Mouse (Mus musculus) embryonic facial prominence, embryonic 10.5 days (tissue): ENCODE data around the gene Hoxd9. TPM values are rescaled to one million over a fixed set of nuclear protein-coding genes. Genes with fewer than 3 reads are reported as not detected.

Experiments used
- DNase-seq: peaks from one replicate; pipeline ENCODE4 v3.0.0-alpha.2; 2017; ENCODE audit warnings: low spot score
- H3K27ac ChIP-seq: fragments of 300-500 bp; sonication (generic); replicated peaks from 2 replicates; pipeline ENCODE4 v1.5.1; 2016; ENCODE audit warnings: mild to moderate bottlenecking
- H3K27me3 ChIP-seq: fragments of 300-500 bp; sonication (generic); replicated peaks from 2 replicates; pipeline ENCODE4 v1.6.1; 2016; ENCODE audit warnings: low read depth, mild to moderate bottlenecking; ENCODE audit not compliant: poor library complexity, severe bottlenecking
- H3K36me3 ChIP-seq: fragments of 300-500 bp; sonication (generic); replicated peaks from 2 replicates; pipeline ENCODE4 v1.6.1; 2016; ENCODE audit warnings: mild to moderate bottlenecking, moderate library complexity
- H3K4me1 ChIP-seq: fragments of 300-500 bp; sonication (generic); 2 replicates; pipeline ENCODE4 v1.6.1; 2016
- H3K4me3 ChIP-seq: fragments of 300-500 bp; sonication (generic); 2 replicates; pipeline ENCODE4 v1.5.1; 2016; ENCODE audit warnings: mild to moderate bottlenecking, moderate library complexity
- H3K9me3 ChIP-seq: fragments of 300-500 bp; sonication (generic); 2 replicates; pipeline ENCODE4 v1.6.1; 2016; ENCODE audit warnings: mild to moderate bottlenecking
- WGBS: fragments of 180-500 bp; shearing (Covaris S2); methylation state at CpG from one replicate; pipeline ENCODE4 v1.1.7; 2016; 5-methylcytosine and 5-hydroxymethylcytosine counted together
- polyA plus RNA-seq: library from polyadenylated mRNA; unstranded; fragments of >200 nt; fragmentation: Nextera tagmentation; extraction: Ambion mirVana; gene quantifications from 2 replicates; pipeline ENCODE4 v1.2.1, GENCODE M21; 2016

Gene Hoxd9
- polyA plus RNA-seq, 1 experiment from 2014 or later = not detected

- no peak overlapping the region for H3K27ac ChIP-seq
These were observed 24.8 kb upstream of the Hoxd9 start for GRCm38 (mm10) chr2:74672481-74673362.

GRCm38 (mm10) chr2:74673835-74674425 lies 23.6 kb upstream of the Hoxd9 start:
- Histone ChIP-seq H3K27me3 (peaks cover 100% of the 10 kb centered on the region), H3K36me3 (no peaks in the 10 kb centered on the region), H3K4me3 (no peak overlapping the region), H3K4me1 (peaks cover 15% of the 10 kb centered on the region), H3K27ac (no peak overlapping the region), H3K9me3 (no peaks in the 10 kb centered on the region)
- under 1% methylated on average over 24 of the region's 24 CpGs for WGBS
- DNase-seq = peak; percentile 64

More at GRCm38 (mm10) chr2:74672481-74673362, 24.8 kb upstream of the Hoxd9 start:
- peak; percentile 86 for DNase-seq
- WGBS = under 1% methylated on average over 40 of the region's 40 CpGs
- Histone ChIP-seq H3K4me1 (peaks cover 25% of the 10 kb centered on the region), H3K4me3 (peak overlapping the region; percentile 46), H3K9me3 (no peaks in the 10 kb centered on the region), H3K27me3 (peaks cover 100% of the 10 kb centered on the region), H3K36me3 (no peaks in the 10 kb centered on the region)

GRCm38 (mm10) chr2:74674881-74675665 lies 22.5 kb upstream of the Hoxd9 start, which contains the start of gene Hoxd12:
TSS of gene Hoxd12 (plus strand) at chr2:74675013.
- H3K4me3 ChIP-seq = no peak within 1 kb of the TSS
- peaks cover 15% of the 10 kb centered on the region for H3K4me1 ChIP-seq
- no peaks in the 10 kb centered on the region for H3K9me3 ChIP-seq
- DNase-seq = peak; percentile 50
- WGBS = 3% methylated on average over 47 of the region's 47 CpGs
- no peaks in the 10 kb centered on the region for H3K36me3 ChIP-seq
- H3K27me3 ChIP-seq = peaks cover 100% of the 10 kb centered on the region
- H3K27ac ChIP-seq = no peak within 1 kb of the TSS

GRCm38 (mm10) chr2:74675666-74676282 lies 21.8 kb upstream of the Hoxd9 start:
- DNase-seq = peak; percentile 29
- Histone ChIP-seq H3K4me1 (peaks cover 15% of the 10 kb centered on the region), H3K4me3 (no peak overlapping the region), H3K9me3 (no peaks in the 10 kb centered on the region), H3K27me3 (peaks cover 100% of the 10 kb centered on the region), H3K36me3 (no peaks in the 10 kb centered on the region), H3K27ac (no peak overlapping the region)
- WGBS = 2% methylated on average over 24 of the region's 24 CpGs

GRCm38 (mm10) chr2:74676376-74677052 lies 21.0 kb upstream of the Hoxd9 start:
- 2% methylated on average over 9 of the region's 9 CpGs for WGBS
- H3K27ac ChIP-seq = no peak overlapping the region
- no peak overlapping the region for H3K4me3 ChIP-seq

GRCm38 (mm10) chr2:74677106-74677505 lies 20.4 kb upstream of the Hoxd9 start:
- WGBS = 13% methylated on average over 2 of the region's 2 CpGs
- H3K4me1 ChIP-seq = peaks cover 22% of the 10 kb centered on the region
- H3K4me3 ChIP-seq = no peak overlapping the region
- H3K27ac ChIP-seq = no peak overlapping the region
- DNase-seq = peak; percentile 34
- H3K9me3 ChIP-seq = no peaks in the 10 kb centered on the region
- no peaks in the 10 kb centered on the region for H3K36me3 ChIP-seq
- peaks cover 100% of the 10 kb centered on the region for H3K27me3 ChIP-seq

More at GRCm38 (mm10) chr2:74676376-74677052, 21.0 kb upstream of the Hoxd9 start:
- peaks cover 100% of the 10 kb centered on the region for H3K27me3 ChIP-seq
- no peaks in the 10 kb centered on the region for H3K36me3 ChIP-seq
- DNase-seq = no peak
- H3K4me1 ChIP-seq = peaks cover 16% of the 10 kb centered on the region
- no peaks in the 10 kb centered on the region for H3K9me3 ChIP-seq

- no peaks in the 10 kb centered on the region for H3K9me3 ChIP-seq
- H3K27me3 ChIP-seq = peaks cover 100% of the 10 kb centered on the region
- no peak within 1 kb of the TSS for H3K4me3 ChIP-seq
- no peak within 1 kb of the TSS for H3K27ac ChIP-seq
- H3K36me3 ChIP-seq = no peaks in the 10 kb centered on the region
- H3K4me1 ChIP-seq = peaks cover 22% of the 10 kb centered on the region
- DNase-seq = peak; percentile 38
- WGBS = 2% methylated on average over 15 of the region's 15 CpGs
These were observed 18.5 kb upstream of the Hoxd9 start, which contains the start of gene Hoxd11 for GRCm38 (mm10) chr2:74678891-74679595. TSS of gene Hoxd11 (plus strand) at chr2:74679557.

- H3K36me3 ChIP-seq = no peaks in the 10 kb centered on the region
- WGBS = under 1% methylated on average over 26 of the region's 26 CpGs
- peaks cover 100% of the 10 kb centered on the region for H3K27me3 ChIP-seq
- H3K4me1 ChIP-seq = peaks cover 22% of the 10 kb centered on the region
- no peak overlapping the region for H3K27ac ChIP-seq
- H3K4me3 ChIP-seq = no peak overlapping the region
- H3K9me3 ChIP-seq = no peaks in the 10 kb centered on the region
- peak; percentile 60 for DNase-seq
These were observed 17.9 kb upstream of the Hoxd9 start for GRCm38 (mm10) chr2:74679596-74679971.

GRCm38 (mm10) chr2:74679980-74680379 lies 17.5 kb upstream of the Hoxd9 start:
- peaks cover 20% of the 10 kb centered on the region for H3K4me1 ChIP-seq
- DNase-seq = no peak
- H3K4me3 ChIP-seq = no peak overlapping the region
- no peaks in the 10 kb centered on the region for H3K9me3 ChIP-seq
- H3K27me3 ChIP-seq = peaks cover 100% of the 10 kb centered on the region
- H3K27ac ChIP-seq = no peak overlapping the region
- under 1% methylated on average over 23 of the region's 23 CpGs for WGBS
- no peaks in the 10 kb centered on the region for H3K36me3 ChIP-seq

- H3K4me1 ChIP-seq = peaks cover 17% of the 10 kb centered on the region
- 1% methylated on average over 21 of the region's 21 CpGs for WGBS
- H3K9me3 ChIP-seq = no peaks in the 10 kb centered on the region
- H3K27me3 ChIP-seq = peaks cover 100% of the 10 kb centered on the region
- peak; percentile 43 for DNase-seq
- H3K36me3 ChIP-seq = no peaks in the 10 kb centered on the region
- no peak overlapping the region for H3K4me3 ChIP-seq
- no peak overlapping the region for H3K27ac ChIP-seq
These were observed 16.7 kb upstream of the Hoxd9 start for GRCm38 (mm10) chr2:74680561-74681398.
